Mouse (Mus musculus): ENCODE measurements at regions not wholly inside any gene's neighbourhood (a gene's known extent, or its start where the extent isn't known, plus 50 kb on each side); places are given as distances from the start of the nearest gene placed in this dataset.
A peak's percentile ranks its signal among the peaks of the same experiment; 100 is the strongest.
"Not testable (repeated sequence)": the region's sequence is repeated elsewhere in the genome, so short reads cannot be mapped to it uniquely, and the experiment has no call there.

DNA sequence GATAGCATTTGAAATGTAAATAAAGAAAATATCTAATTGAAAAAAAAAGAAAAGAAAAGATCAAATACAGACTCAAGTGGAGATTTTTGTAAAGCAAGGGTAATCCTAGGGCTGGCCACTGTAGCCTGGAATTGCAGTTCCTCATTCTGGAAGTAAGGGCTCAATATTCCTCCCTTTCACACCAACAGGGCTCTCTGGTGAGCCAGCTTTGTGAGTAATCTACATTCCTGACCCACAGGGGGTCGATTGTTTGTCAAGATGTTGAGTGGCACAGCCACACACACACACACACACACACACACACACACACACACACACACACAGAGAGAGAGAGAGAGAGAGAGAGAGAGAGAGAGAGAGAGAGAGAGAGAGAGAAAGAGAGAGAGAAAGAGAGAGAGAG lies 107.1 kb upstream of the Fbxl4 start:
- not testable (repeated sequence) for H3K4me3 ChIP-seq (replicated peaks; ENCODE audit: low read length); H3K9ac ChIP-seq (replicated peaks; ENCODE audit: low read depth, low read length); H3K27me3 ChIP-seq (replicated peaks; ENCODE audit: control insufficient read depth, insufficient read depth, low read length); H3K27ac ChIP-seq (ENCODE audit: low read length); H3K4me2 ChIP-seq (ENCODE audit: low read length); H3K9me3 ChIP-seq (ENCODE audit: control insufficient read depth, low read length); H3K36me3 ChIP-seq (ENCODE audit: control insufficient read depth, insufficient read depth); H3K4me1 ChIP-seq (replicated peaks; ENCODE audit: control insufficient read depth, insufficient read depth, low read length); ATAC-seq
- 27% methylated on average over 1 of the region's 1 CpGs for WGBS

DNA sequence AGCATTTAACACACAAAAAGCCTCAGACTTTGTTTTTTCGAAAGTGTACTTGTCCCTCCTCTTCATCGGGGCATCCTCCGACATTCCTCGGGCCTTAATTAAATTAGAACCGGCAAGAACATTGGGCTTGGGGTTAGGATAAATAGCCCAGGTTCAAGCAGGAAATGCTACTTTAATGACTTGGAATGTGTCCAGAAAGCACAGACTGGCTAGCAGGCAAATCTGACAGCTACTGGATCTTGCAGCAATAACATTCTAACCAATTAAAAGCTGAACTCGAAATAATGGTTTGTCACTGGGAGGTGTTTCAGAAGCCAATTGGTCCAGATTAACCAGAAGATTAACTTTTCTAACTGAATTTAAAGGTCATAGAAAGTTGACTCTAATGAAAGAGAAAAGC lies 93.4 kb upstream of the Fbxl4 start:
- Histone ChIP-seq H3K9me3 (ENCODE audit: control insufficient read depth, low read length) (no peaks in the 10 kb centered on the region), H3K36me3 (ENCODE audit: control insufficient read depth, insufficient read depth) (no peaks in the 10 kb centered on the region), H3K4me3 (replicated peaks; ENCODE audit: low read length) (no peak overlapping the region), H3K27me3 (replicated peaks; ENCODE audit: control insufficient read depth, insufficient read depth, low read length) (no peaks in the 10 kb centered on the region), H3K9ac (replicated peaks; ENCODE audit: low read depth, low read length) (no peak overlapping the region), H3K27ac (ENCODE audit: low read length) (no peak overlapping the region), H3K4me1 (replicated peaks; ENCODE audit: control insufficient read depth, insufficient read depth, low read length) (peaks cover 2% of the 10 kb centered on the region; the same call in 1 of the 2 replicates), H3K4me2 (ENCODE audit: low read length) (no peak overlapping the region)
- 10% methylated on average over 6 of the region's 6 CpGs for WGBS
- ATAC-seq, result peak; percentile 68; the same call in 1 of the 2 replicates

- H3K4me1 ChIP-seq (replicated peaks; ENCODE audit: control insufficient read depth, insufficient read depth, low read length), result peaks cover 3% of the 10 kb centered on the region
- H3K27ac ChIP-seq (ENCODE audit: low read length), result no peak overlapping the region
- H3K4me2 ChIP-seq (ENCODE audit: low read length), result no peak overlapping the region
- WGBS, result 16% methylated on average over 6 of the region's 6 CpGs
- peak; percentile 93 for ATAC-seq
- H3K4me3 ChIP-seq (replicated peaks; ENCODE audit: low read length), result no peak overlapping the region
- H3K36me3 ChIP-seq (ENCODE audit: control insufficient read depth, insufficient read depth), result no peaks in the 10 kb centered on the region
- no peaks in the 10 kb centered on the region for H3K27me3 ChIP-seq (replicated peaks; ENCODE audit: control insufficient read depth, insufficient read depth, low read length)
- no peaks in the 10 kb centered on the region for H3K9me3 ChIP-seq (ENCODE audit: control insufficient read depth, low read length)
- no peak overlapping the region for H3K9ac ChIP-seq (replicated peaks; ENCODE audit: low read depth, low read length)
Measured at GRCm38 (mm10) chr4:22269064-22269463, 88.3 kb upstream of the Fbxl4 start.

DNA sequence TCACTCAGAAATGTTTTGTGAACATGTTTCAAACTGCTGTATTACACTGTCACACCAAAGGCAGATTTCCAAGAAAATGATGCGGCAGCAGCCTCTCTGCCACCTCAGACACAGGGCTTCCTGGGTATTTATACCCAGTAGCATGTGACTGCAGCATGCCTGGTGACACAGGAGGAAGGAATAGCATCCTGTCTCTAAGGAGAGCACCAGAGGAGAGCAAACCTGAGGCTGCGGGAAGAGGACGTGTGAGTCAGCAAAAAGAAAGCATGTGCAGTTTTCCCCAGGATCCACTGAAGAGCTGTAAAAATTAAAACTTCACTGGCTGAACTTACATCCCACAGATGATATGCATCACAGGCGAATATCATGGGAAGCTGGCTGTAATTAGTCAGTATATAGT lies 83.2 kb upstream of the Fbxl4 start:
- Histone ChIP-seq H3K4me2 (ENCODE audit: low read length) (no peak overlapping the region), H3K36me3 (ENCODE audit: control insufficient read depth, insufficient read depth) (no peaks in the 10 kb centered on the region), H3K4me1 (replicated peaks; ENCODE audit: control insufficient read depth, insufficient read depth, low read length) (peaks cover 3% of the 10 kb centered on the region; the same call in 1 of the 2 replicates), H3K9me3 (ENCODE audit: control insufficient read depth, low read length) (no peaks in the 10 kb centered on the region), H3K9ac (replicated peaks; ENCODE audit: low read depth, low read length) (no peak overlapping the region), H3K4me3 (replicated peaks; ENCODE audit: low read length) (no peak overlapping the region), H3K27ac (ENCODE audit: low read length) (no peak overlapping the region), H3K27me3 (replicated peaks; ENCODE audit: control insufficient read depth, insufficient read depth, low read length) (no peaks in the 10 kb centered on the region)
- ATAC-seq, result no peak
- WGBS, result 73% methylated on average over 4 of the region's 4 CpGs

- Histone ChIP-seq H3K9ac (replicated peaks; ENCODE audit: low read depth, low read length) (no peak overlapping the region), H3K27ac (ENCODE audit: low read length) (no peak overlapping the region), H3K27me3 (replicated peaks; ENCODE audit: control insufficient read depth, insufficient read depth, low read length) (no peaks in the 10 kb centered on the region), H3K9me3 (ENCODE audit: control insufficient read depth, low read length) (no peaks in the 10 kb centered on the region), H3K4me3 (replicated peaks; ENCODE audit: low read length) (no peak overlapping the region), H3K4me1 (replicated peaks; ENCODE audit: control insufficient read depth, insufficient read depth, low read length) (no peaks in the 10 kb centered on the region), H3K36me3 (ENCODE audit: control insufficient read depth, insufficient read depth) (no peaks in the 10 kb centered on the region), H3K4me2 (ENCODE audit: low read length) (no peak overlapping the region)
- 73% methylated on average over 4 of the region's 4 CpGs for WGBS
- no peak for ATAC-seq
Measured at GRCm38 (mm10) chr4:22282536-22283323, 74.6 kb upstream of the Fbxl4 start.

DNA sequence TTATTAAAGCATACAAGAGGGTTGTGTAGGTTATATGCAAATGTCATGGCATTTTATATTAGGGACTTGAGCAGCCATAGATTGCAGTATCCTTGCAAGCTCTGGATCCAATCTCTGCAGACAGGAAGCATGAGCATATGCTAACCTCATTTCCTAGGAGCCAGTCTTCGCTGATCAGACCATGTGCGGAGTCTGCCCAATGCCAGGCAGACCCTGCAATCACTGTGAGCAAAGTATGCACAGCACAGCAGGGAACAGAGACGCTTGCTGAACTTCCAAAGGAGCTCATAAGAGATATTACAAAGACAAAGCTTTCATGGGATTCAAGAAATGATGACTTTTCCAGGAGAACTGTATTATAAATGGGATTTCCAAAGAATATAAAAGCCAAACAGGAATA lies 65.2 kb upstream of the Fbxl4 start:
- WGBS, result 60% methylated on average over 3 of the region's 3 CpGs
- H3K36me3 ChIP-seq (ENCODE audit: control insufficient read depth, insufficient read depth), result no peaks in the 10 kb centered on the region
- H3K27ac ChIP-seq (ENCODE audit: low read length), result no peak overlapping the region
- H3K4me2 ChIP-seq (ENCODE audit: low read length), result no peak overlapping the region
- no peaks in the 10 kb centered on the region for H3K27me3 ChIP-seq (replicated peaks; ENCODE audit: control insufficient read depth, insufficient read depth, low read length)
- no peak overlapping the region for H3K4me3 ChIP-seq (replicated peaks; ENCODE audit: low read length)
- H3K4me1 ChIP-seq (replicated peaks; ENCODE audit: control insufficient read depth, insufficient read depth, low read length), result no peaks in the 10 kb centered on the region
- ATAC-seq, result peak; percentile 50; the same call in 1 of the 2 replicates
- H3K9ac ChIP-seq (replicated peaks; ENCODE audit: low read depth, low read length), result no peak overlapping the region
- H3K9me3 ChIP-seq (ENCODE audit: control insufficient read depth, low read length), result no peaks in the 10 kb centered on the region

GRCm38 (mm10) chr4:22300206-22300605 lies 57.1 kb upstream of the Fbxl4 start:
- Histone ChIP-seq H3K4me3 (replicated peaks; ENCODE audit: low read length) (no peak overlapping the region), H3K9me3 (ENCODE audit: control insufficient read depth, low read length) (peaks cover 8% of the 10 kb centered on the region), H3K4me1 (replicated peaks; ENCODE audit: control insufficient read depth, insufficient read depth, low read length) (peaks cover 7% of the 10 kb centered on the region), H3K27ac (ENCODE audit: low read length) (no peak overlapping the region), H3K27me3 (replicated peaks; ENCODE audit: control insufficient read depth, insufficient read depth, low read length) (no peaks in the 10 kb centered on the region), H3K36me3 (ENCODE audit: control insufficient read depth, insufficient read depth) (no peaks in the 10 kb centered on the region), H3K4me2 (ENCODE audit: low read length) (no peak overlapping the region), H3K9ac (replicated peaks; ENCODE audit: low read depth, low read length) (no peak overlapping the region)
- no peak for ATAC-seq
- 91% methylated on average over 7 of the region's 7 CpGs for WGBS

- Histone ChIP-seq H3K9me3 (ENCODE audit: control insufficient read depth, low read length) (peaks cover 8% of the 10 kb centered on the region), H3K9ac (replicated peaks; ENCODE audit: low read depth, low read length) (no peak overlapping the region), H3K4me1 (replicated peaks; ENCODE audit: control insufficient read depth, insufficient read depth, low read length) (peaks cover 7% of the 10 kb centered on the region), H3K27ac (ENCODE audit: low read length) (peak overlapping the region; percentile 2; the same call in 1 of the 2 replicates), H3K4me3 (replicated peaks; ENCODE audit: low read length) (no peak overlapping the region), H3K4me2 (ENCODE audit: low read length) (peak overlapping the region; percentile 23; the same call in 1 of the 2 replicates), H3K36me3 (ENCODE audit: control insufficient read depth, insufficient read depth) (no peaks in the 10 kb centered on the region), H3K27me3 (replicated peaks; ENCODE audit: control insufficient read depth, insufficient read depth, low read length) (no peaks in the 10 kb centered on the region)
- WGBS, result 28% methylated on average over 9 of the region's 9 CpGs
- ATAC-seq, result peak; percentile 86
Measured at GRCm38 (mm10) chr4:22301148-22301942, 56.0 kb upstream of the Fbxl4 start.

GRCm38 (mm10) chr4:22301943-22302215 lies 55.5 kb upstream of the Fbxl4 start:
- H3K4me3 ChIP-seq (replicated peaks; ENCODE audit: low read length), result no peak overlapping the region
- ATAC-seq, result peak; percentile 72
- no peaks in the 10 kb centered on the region for H3K27me3 ChIP-seq (replicated peaks; ENCODE audit: control insufficient read depth, insufficient read depth, low read length)
- no peak overlapping the region for H3K4me2 ChIP-seq (ENCODE audit: low read length)
- H3K27ac ChIP-seq (ENCODE audit: low read length), result peak overlapping the region; percentile 2; the same call in 1 of the 2 replicates
- no peak overlapping the region for H3K9ac ChIP-seq (replicated peaks; ENCODE audit: low read depth, low read length)
- H3K4me1 ChIP-seq (replicated peaks; ENCODE audit: control insufficient read depth, insufficient read depth, low read length), result peaks cover 7% of the 10 kb centered on the region
- H3K9me3 ChIP-seq (ENCODE audit: control insufficient read depth, low read length), result peaks cover 8% of the 10 kb centered on the region
- 2% methylated on average over 4 of the region's 4 CpGs for WGBS
- H3K36me3 ChIP-seq (ENCODE audit: control insufficient read depth, insufficient read depth), result no peaks in the 10 kb centered on the region
